Mouse (Mus musculus) forebrain, embryonic 11.5 days (tissue): Measurements from ENCODE around the gene Abhd18. TPM values are rescaled to one million over a fixed set of nuclear protein-coding genes. Genes with fewer than 3 reads are reported as not detected.
"Not testable (repeated sequence)": the region's sequence is repeated elsewhere in the genome, so short reads cannot be mapped to it uniquely, and the experiment has no call there.

Experiments used
- ATAC-seq: fragments of 200-750 bp; cut with Nextera tagmentation; replicated peaks from 2 replicates; pipeline ENCODE4 v1.8.0; 2017; ENCODE audit warnings: moderate TSS enrichment; ENCODE audit not compliant: low FRiP score
- DNase-seq: peaks from one replicate; pipeline ENCODE4 v3.0.0-alpha.2; 2017; ENCODE audit warnings: low spot score
- H3K27ac ChIP-seq: fragments of 300-500 bp; sonication (generic); 2 replicates; pipeline ENCODE4 v1.5.1; 2014; ENCODE audit warnings: low read depth, low read length
- H3K27me3 ChIP-seq: fragments of 300-500 bp; sonication (generic); 2 replicates; pipeline ENCODE4 v1.6.1; 2014; ENCODE audit warnings: mild to moderate bottlenecking, low read length, mixed read lengths; ENCODE audit not compliant: control insufficient read depth, insufficient read depth
- H3K36me3 ChIP-seq: fragments of 300-500 bp; sonication (generic); 2 replicates; pipeline ENCODE4 v1.6.1; 2014; ENCODE audit warnings: mild to moderate bottlenecking, low read length, moderate library complexity, mixed read lengths; ENCODE audit not compliant: control insufficient read depth, insufficient read depth
- H3K4me1 ChIP-seq: fragments of 300-500 bp; sonication (generic); replicated peaks from 2 replicates; pipeline ENCODE4 v1.6.1; 2014; ENCODE audit warnings: low read length, mixed read lengths; ENCODE audit not compliant: control insufficient read depth, insufficient read depth
- H3K4me2 ChIP-seq: fragments of 300-500 bp; sonication (generic); 2 replicates; pipeline ENCODE4 v1.6.1; 2014; ENCODE audit warnings: low read depth, mild to moderate bottlenecking, low read length, moderate library complexity, mixed read lengths; ENCODE audit not compliant: severe bottlenecking
- H3K4me3 ChIP-seq: fragments of 300-500 bp; sonication (generic); 2 replicates; pipeline ENCODE4 v1.5.1; 2014; ENCODE audit warnings: low read depth, low read length
- H3K9ac ChIP-seq: fragments of 300-500 bp; sonication (generic); 2 replicates; pipeline ENCODE4 v1.6.1; 2014; ENCODE audit warnings: low read length
- H3K9me3 ChIP-seq: fragments of 300-500 bp; sonication (generic); 2 replicates; pipeline ENCODE4 v1.6.1; 2016; ENCODE audit warnings: low read length, mixed read lengths; ENCODE audit not compliant: control insufficient read depth
- WGBS: fragments of 180-500 bp; shearing (Covaris S2); extraction: QIAGEN DNeasy Blood & Tissue Kit; methylation state at CpG from one replicate; pipeline ENCODE4 v1.1.7; 2014; 5-methylcytosine and 5-hydroxymethylcytosine counted together
- polyA plus RNA-seq: library from polyadenylated mRNA; unstranded; fragments of >200 nt; fragmentation: Nextera tagmentation; extraction: Ambion mirVana; gene quantifications from 2 replicates; pipeline ENCODE4 v1.2.1, GENCODE M21; 2014

Gene Abhd18
- polyA plus RNA-seq, 1 experiment from 2014 or later = 8.4 TPM

DNA sequence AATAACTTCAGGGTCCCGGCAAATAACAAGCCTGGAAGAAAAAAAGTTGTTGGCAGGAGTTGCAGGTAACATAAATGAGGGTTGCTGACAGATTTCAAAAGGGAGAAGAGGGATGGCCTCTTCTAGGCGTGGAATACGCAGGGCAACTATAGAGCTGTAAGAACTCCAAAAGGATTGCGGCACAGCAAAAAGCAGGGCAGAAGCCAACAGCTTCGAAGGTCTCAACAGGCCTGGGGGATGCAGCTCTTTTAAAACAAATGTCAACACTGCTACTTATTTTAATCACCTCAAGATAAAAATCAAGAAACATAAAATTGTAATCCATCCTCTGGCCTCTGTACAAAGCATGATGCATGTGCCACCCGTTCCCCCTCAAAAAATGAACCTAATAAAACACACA lies 1.2 kb upstream of the Abhd18 start:
- H3K4me2 ChIP-seq = peak overlapping the region; percentile 47; the same call in 1 of the 2 replicates
- H3K4me1 ChIP-seq, H3K27ac ChIP-seq, H3K9me3 ChIP-seq, ATAC-seq, DNase-seq, H3K27me3 ChIP-seq, H3K36me3 ChIP-seq: not testable (repeated sequence)
- H3K9ac ChIP-seq = peak overlapping the region; percentile 14; the same call in 1 of the 2 replicates
- WGBS = 87% methylated on average over 5 of the region's 6 CpGs
- H3K4me3 ChIP-seq = peak overlapping the region; percentile 38; the same call in 1 of the 2 replicates

GRCm38 (mm10) chr3:40846473-40846956 lies 255 bp upstream of the Abhd18 start, which contains the start of gene Mfsd8:
TSS of gene Mfsd8 (minus strand) at chr3:40846886.
- H3K4me2 ChIP-seq = peak within 1 kb of the TSS; percentile 59
- not testable (repeated sequence) for H3K9me3 ChIP-seq, H3K27me3 ChIP-seq, H3K4me1 ChIP-seq, H3K36me3 ChIP-seq
- H3K4me3 ChIP-seq = peak within 1 kb of the TSS; percentile 38
- peak within 1 kb of the TSS; percentile 68 for H3K27ac ChIP-seq
- ATAC-seq = peak; percentile 99
- under 1% methylated on average over 37 of the region's 39 CpGs for WGBS
- peak; percentile 97 for DNase-seq
- peak within 1 kb of the TSS; percentile 54 for H3K9ac ChIP-seq

DNA sequence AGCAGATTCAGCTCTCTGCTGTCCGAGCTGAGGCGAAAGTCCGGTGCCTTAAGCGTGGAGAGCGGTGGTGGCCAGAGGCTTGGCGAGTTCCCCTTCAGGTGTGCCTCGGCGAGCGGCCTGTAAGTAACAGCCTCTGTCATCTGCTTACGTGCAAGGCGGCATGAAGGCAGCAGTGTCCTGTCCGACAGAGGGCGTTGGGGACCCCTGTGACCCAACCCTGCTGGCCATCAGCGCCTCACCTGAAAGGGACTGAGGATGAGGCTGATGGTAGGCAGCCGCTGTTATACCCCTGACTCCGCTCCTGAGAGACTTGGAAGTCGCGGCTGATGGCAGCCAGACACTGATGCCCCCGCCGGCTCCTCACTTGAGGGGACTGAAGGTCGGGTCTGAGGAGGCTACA lies 248 bp downstream of the Abhd18 start:
- peak; percentile 77 for DNase-seq
- Histone ChIP-seq H3K4me3 (peak overlapping the region; percentile 38), H3K4me2 (peak overlapping the region; percentile 59), H3K9ac (peak overlapping the region; percentile 37)
- ATAC-seq, H3K27me3 ChIP-seq, H3K27ac ChIP-seq, H3K9me3 ChIP-seq, H3K36me3 ChIP-seq, H3K4me1 ChIP-seq: not testable (repeated sequence)
- WGBS = 0% methylated on average over 12 of the region's 21 CpGs

GRCm38 (mm10) chr3:40847936-40848335 lies 1.2 kb downstream of the Abhd18 start:
- H3K4me3 ChIP-seq, H3K4me1 ChIP-seq, H3K9ac ChIP-seq, ATAC-seq, H3K27ac ChIP-seq, H3K27me3 ChIP-seq, H3K9me3 ChIP-seq, H3K36me3 ChIP-seq, DNase-seq, H3K4me2 ChIP-seq: not testable (repeated sequence)
- 91% methylated on average over 2 of the region's 2 CpGs for WGBS

DNA sequence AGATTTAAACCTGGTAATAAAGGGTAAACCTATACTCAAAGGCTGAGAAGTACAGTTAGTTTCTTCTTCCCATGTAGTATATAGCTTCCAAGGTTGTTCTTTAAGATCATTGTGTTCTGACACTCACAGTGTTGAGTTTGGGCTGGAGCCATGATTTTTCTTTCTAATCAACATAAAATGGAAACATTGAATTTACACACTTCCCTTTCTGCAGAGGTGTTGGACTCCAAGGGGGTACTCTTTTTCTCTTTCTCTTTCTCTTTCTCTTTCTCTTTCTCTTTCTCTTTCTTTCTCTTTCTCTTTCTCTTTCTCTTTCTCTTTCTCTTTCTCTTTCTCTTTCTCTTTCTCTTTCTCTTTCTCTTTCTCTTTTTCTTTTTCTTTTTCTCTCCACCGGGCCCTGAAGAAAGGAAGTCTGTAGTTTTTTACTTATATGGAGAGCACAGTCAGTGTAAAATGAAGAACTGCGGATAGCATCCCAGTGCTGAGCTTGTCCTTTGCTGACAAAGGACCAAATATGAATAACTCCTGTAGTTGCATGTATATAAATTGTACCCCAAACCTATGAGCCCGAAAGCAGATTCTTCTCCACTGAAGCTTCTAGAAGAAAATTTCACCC lies 6.5 kb downstream of the Abhd18 start:
- H3K27ac ChIP-seq, H3K36me3 ChIP-seq, H3K27me3 ChIP-seq, H3K9ac ChIP-seq, ATAC-seq, DNase-seq, H3K9me3 ChIP-seq, H3K4me3 ChIP-seq, H3K4me1 ChIP-seq, H3K4me2 ChIP-seq: not testable (repeated sequence)
- 83% methylated on average over 3 of the region's 3 CpGs for WGBS

DNA sequence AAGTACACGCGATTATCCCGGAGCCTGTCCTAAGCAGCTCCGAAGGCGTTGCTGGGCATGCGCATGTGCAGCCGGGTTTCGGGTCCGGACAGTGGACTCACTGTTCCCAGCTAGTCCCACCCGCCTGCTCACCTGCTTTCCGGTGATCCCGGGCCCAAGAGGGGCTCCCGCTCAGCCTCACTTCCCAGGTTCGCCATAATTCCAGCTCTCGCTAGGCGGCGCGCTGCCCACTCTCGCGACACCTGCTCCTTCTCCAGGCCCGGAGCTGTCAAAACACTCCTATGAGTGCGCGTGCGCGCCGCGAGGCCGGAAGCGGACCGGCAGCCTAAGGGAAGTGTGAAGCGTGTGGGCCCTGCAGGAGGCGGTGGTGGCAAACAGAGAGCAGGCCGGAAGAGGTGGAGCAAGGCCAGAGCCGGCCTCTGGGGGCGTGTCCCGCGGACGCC lies 47.1 kb downstream of the Abhd18 start:
- not testable (repeated sequence) for H3K27ac ChIP-seq, H3K4me1 ChIP-seq, H3K36me3 ChIP-seq, H3K27me3 ChIP-seq, H3K9me3 ChIP-seq
- Histone ChIP-seq H3K4me3 (peak overlapping the region; percentile 43), H3K9ac (peak overlapping the region; percentile 59), H3K4me2 (peak overlapping the region; percentile 46)
- peak; percentile 98 for DNase-seq
- WGBS = under 1% methylated on average over 37 of the region's 38 CpGs
- ATAC-seq = peak; percentile 100

GRCm38 (mm10) chr3:40894336-40894735 lies 47.6 kb downstream of the Abhd18 start:
- Histone ChIP-seq H3K4me3 (peak overlapping the region; percentile 43), H3K4me2 (peak overlapping the region; percentile 59), H3K9ac (peak overlapping the region; percentile 39; the same call in 1 of the 2 replicates)
- under 1% methylated on average over 20 of the region's 24 CpGs for WGBS
- not testable (repeated sequence) for H3K9me3 ChIP-seq, ATAC-seq, H3K4me1 ChIP-seq, H3K27ac ChIP-seq, H3K27me3 ChIP-seq, H3K36me3 ChIP-seq
- DNase-seq = peak; percentile 68

- WGBS = 94% methylated on average over 5 of the region's 10 CpGs
- H3K27me3 ChIP-seq = not testable (repeated sequence)
Observed at GRCm38 (mm10) chr3:40902443-40902842, 55.7 kb downstream of the Abhd18 start, which contains the start of gene 1700034I23Rik. TSS of gene 1700034I23Rik (minus strand) at chr3:40902543.

DNA sequence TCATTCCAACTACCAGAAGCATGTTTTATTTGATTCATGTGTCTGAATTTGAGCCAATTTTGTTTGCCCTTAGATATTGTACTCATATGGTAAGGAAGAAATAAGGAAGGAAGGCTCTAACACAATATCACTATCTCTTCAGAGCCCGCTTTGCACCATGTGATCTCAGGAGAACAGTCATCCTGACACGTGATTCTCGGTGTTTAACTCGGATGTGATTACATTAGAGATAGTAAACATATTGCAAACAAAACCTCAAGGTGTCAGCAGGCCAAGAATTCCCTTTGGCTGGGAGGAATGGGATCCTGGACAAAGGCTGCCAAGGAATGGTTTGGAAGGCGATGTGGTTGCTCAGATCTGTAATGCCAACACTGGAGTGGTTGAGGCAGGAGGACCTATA lies 91.4 kb downstream of the Abhd18 start:
- 87% methylated on average over 5 of the region's 5 CpGs for WGBS

More at GRCm38 (mm10) chr3:40902443-40902842, 55.7 kb downstream of the Abhd18 start, which contains the start of gene 1700034I23Rik:
- H3K4me2 ChIP-seq, H3K4me3 ChIP-seq, ATAC-seq, H3K27ac ChIP-seq, H3K9me3 ChIP-seq, DNase-seq, H3K36me3 ChIP-seq, H3K4me1 ChIP-seq, H3K9ac ChIP-seq: not testable (repeated sequence)

More for the DNA sequence above, 91.4 kb downstream of the Abhd18 start:
- Histone ChIP-seq H3K36me3 (no peaks in the 10 kb centered on the region), H3K4me2 (no peak overlapping the region), H3K4me1 (no peaks in the 10 kb centered on the region), H3K9ac (no peak overlapping the region), H3K27me3 (no peaks in the 10 kb centered on the region), H3K4me3 (no peak overlapping the region), H3K9me3 (no peaks in the 10 kb centered on the region), H3K27ac (no peak overlapping the region)
- DNase-seq = no peak
- ATAC-seq = no peak
